Mouse (Mus musculus) heart, adult 9 months (tissue): ENCODE measurements around the gene Filip1.

Experiments used
- DNase-seq, 2 experiments: peaks; one replicate each; pipeline ENCODE4 v3.0.0; 2022; ENCODE audit warnings: low spot score in 2 of 2

The Filip1 gene

DNA sequence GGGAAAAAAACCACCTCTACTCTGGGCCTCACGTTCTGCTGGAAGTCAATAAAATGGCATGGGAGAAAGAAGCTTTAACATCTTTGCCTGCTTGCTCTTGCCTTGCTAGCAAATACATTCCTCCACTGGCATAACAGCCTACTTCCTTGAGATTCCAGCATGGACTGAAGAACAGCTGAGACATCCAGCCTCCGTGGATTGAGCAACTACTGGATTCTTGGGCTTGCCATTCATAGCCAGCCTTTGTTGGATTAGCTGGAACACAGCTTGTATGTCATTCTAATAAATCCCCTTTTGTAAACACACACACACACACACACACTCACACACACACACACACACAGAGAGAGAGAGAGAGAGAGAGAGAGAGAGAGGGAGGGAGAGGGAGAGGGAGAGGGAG is 185.6 kb downstream of the Filip1 start:
- no peak for DNase-seq

DNA sequence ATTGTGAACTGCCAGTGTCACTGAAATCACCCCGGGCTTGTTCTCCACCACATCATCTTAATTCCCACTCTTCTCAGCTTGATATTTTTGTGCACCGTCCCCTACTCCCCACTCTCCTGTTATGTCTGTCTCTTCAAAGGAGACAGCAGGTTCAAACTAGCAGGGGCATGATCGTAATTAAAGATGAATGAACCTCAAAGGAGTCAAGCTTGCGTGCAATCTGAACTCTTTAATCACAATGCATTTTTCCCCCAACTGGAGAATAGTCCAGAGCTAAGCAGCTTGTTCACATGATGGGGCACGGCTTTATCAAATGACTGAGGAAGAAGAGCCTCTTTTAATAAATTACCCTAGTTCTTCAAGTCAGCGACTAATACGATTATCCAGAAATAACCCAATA is 187.1 kb downstream of the Filip1 start:
- no peak for DNase-seq

DNA sequence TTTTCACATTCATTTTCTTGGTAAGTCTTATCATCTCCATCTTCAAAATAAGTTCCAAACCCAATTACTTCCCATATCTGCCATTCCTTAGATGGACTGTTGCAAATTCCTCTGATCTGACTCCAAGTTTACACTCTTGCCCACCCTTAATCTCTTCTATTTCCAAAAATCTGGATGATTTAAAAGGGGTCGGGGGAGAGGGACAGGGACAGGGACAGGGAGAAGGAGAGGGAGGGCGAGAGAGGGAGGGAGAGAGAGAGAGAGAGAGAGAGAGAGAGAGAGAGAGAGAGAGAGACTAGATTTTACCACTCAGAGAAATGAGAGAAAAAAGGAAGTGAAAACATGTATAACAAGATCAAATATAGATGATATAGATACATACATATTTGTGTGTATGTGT is 188.8 kb downstream of the Filip1 start:
- no peak for DNase-seq

DNA sequence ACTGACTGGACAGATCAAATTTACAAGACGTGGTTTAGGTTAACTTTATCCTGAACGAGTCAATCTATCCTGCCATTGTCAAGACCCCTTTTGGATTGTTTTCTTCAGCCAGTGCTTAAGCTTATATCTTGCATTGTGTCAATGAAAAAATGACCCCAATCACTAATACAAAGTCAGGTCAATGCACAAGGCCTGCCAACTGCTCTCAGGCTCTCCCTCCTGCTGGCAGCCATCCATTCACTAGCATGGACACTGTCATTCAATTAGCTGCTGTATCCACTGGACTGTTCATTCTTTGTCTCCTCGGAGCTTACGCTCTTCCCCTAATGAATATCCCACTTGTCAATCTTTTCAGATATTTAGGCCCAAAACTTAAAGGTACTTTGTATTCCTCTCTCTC is 189.2 kb downstream of the Filip1 start:
- no peak for DNase-seq

DNA sequence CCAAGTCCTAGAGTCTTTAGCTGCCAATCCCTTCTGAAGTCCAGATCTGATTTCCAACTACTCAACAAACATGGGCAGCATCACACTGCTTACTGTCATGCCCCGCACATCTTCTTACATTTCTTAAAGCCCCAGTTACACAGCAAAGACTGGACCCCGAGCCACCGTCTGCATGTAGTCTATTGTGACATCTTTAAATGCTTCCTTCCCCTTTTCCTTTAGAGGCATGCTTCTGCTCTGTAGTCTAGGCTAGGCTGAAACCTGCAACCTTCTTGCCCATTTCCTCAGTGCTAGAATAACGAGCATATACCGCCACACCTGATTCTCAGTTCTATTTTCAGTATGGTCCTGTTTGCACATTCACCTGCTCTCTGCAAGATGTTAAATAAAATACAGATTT is 196.2 kb downstream of the Filip1 start:
- DNase-seq: no peak

DNA sequence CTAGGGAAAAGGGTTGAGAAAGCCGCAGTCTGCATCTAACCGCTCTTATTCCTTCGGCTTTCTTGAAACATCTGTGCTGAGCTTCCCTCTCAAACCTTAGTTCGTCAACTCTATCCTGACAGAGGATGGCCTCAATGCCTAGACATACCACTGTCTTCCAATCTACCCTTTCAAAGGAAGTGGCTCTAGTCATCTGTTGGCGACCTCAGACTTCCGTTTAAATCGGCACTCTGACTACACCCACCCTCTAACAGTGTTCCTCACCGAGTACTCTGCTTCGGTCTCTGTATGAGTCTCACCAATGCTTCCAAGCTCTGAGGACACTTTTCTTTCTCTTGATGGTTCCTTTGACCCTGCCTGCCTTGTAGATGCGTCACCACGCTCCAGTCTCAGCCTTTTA is 196.6 kb downstream of the Filip1 start:
- DNase-seq: no peak

DNA sequence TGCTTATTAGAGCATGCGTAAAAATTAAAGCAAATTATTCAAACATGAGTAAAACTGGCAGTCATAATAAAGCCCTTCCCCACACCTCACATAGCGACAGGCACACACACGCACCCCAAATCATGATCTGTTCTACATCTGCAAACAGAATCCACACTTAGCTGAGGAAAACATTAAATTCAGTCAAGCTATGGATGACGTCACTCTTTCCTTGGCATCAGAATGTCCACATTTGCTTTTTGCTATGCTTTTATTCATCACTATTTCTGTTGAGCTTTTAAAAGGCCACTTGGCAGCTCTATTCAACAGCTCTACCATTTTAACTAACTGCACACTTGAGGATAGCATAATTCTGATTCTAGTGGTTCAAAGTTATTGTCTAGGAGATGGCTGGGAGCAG is 198.1 kb downstream of the Filip1 start:
- no peak for DNase-seq

DNA sequence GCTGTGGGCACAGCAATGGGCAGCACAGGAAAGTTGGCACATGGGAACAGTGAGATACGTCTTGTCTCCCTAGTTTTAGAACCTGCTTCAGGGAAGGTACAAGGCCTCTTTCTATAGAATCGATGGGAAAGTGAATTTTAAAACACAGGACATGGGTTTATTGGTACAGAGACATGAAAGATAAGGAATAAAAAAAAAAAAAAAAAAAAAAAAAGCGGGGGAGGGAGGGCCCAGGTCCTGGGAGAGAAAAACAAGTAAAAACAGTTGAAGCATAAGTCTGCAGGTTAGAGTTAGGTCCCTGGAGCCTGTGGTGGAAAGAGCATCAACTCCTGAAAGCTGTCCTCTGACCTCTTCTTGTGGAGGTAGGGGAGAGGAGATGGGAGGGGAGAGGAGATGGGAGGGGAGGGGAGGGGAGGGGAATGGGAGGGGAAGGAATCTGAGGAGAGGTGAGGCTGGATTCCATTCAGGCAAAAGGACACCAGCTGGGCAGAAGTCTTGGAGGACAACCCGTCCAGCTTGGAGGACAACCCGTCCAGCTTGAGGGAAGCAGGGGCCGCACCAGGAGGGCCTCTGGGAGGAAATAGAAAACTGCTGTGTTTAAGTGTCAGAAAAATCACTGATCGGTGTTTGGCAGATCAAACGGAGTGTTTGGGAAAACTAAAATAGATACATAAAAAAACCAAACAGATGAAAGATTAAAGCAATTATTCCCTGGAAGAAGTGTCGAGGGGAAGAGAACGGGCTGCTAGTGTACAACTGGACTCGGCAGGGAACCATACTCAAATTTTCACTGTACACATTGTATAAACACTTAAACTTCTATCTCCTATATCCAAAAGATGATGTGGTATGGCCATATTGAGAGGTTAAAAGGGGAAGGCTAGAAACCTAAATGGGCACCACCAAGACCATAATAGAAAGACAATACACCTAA is 201.4 kb downstream of the Filip1 start:
- DNase-seq: no peak

DNA sequence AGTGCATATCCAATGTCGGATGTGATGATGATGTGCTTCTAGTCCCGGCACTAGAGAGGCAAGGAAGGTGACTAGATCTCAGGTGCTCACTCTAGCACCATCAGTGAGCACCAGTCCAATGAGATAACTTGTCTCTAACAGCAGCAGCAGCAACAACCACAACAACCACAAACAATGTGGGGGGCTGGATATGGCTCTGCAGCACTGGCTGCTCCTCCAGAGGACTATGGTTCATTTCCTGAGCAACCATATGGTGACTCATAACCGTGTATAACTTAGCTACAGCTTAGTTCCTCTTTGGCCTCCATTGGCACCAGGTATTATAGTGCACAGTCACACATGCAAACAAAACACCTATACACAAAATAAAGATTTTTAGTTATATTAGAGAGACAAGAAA is 202.1 kb downstream of the Filip1 start:
- no peak for DNase-seq

DNA sequence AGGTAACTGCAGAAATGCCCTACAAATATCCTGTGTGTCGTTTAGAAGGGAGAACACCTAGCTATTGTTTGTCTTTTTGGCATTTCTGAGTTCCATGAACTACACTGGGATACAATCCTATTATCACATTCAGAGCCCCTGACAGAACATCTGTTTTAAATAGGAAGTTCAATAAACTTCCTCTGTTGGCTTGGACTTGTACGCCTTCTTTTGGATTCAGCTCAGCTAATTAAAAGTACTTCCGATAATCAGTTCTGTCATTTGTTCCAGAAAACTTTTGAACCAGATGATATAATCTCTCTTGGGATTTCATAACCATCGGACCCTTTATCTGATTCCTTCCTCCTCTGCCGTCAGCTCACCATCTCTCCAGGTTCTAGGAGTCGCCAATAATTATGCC is 203.2 kb downstream of the Filip1 start:
- peak in 1 of 2 experiments; percentile 30 for DNase-seq

DNA sequence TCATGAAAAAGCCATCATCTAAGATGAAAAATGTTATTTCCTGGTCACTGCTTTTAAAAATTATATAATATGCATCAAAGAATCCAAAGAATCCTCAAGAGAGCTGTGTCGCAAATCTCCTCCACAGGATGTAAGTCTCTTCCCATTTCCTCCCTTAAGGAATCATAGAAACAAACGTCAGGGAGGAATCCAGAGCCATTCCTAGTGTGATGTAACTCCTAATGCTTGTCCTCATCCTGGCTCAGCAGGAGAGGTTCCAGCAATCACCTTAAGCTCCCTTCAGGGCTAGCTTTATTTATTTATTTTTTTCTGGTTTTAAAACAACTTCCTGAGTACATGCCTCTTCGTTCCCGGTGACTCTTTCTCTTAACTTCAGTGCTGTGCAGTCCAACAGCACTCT is 205.5 kb downstream of the Filip1 start:
- peak in 1 of 2 experiments; percentile 30 for DNase-seq

DNA sequence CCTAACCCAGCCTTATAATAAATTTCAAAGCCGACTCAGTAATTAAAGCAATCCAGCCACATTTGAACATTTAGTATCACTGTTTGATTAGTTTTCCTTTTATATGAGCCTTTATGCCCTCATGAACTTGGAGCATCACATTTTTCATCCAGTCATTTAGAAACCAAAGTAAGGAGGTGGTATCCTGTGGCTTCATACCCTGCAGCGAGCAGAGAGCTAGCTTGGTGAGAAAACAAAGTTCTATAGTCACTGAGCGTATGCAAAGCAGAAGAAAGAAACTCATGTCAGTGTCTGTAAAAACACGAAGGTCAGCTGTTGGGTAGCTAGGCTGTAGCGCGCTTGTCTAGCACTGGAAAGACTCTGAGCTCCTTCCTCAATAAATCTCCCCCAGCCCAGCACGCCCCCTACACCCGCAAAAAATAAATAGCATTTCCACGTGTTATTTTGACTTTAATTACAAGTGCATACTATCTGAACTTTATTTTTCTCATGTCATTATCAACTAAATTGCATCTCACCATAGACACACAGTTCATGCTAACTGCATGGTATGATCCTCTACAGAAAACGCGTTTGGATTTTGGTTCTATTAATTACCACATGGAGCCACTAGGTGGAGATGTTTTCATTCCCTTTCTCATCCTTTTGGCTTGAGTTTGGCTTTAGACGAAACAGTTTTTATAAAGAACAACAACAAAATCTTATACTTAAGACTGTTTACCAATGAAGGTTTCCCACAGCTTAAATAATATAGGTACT is 206.2 kb downstream of the Filip1 start:
- peak in 1 of 2 experiments; percentile 40 for DNase-seq

DNA sequence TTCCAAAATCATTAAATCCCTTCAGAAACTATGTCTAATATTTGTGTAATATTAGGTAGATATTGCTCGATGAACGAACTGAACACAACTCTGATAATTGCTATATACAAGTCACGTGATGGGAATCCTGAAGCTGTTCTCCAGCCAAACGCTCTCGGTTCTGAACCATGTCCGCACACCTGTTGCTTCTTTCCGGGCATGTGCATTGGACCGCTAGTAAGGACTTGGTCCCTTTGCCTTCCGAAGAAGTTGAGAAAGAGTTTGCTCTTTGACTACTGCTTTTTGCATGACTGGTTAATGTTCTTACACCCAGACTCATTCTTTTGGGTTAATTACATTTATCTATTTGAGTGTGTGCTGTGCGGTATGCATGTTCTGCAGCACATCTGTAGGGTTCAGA is 207.2 kb downstream of the Filip1 start:
- DNase-seq: no peak

DNA sequence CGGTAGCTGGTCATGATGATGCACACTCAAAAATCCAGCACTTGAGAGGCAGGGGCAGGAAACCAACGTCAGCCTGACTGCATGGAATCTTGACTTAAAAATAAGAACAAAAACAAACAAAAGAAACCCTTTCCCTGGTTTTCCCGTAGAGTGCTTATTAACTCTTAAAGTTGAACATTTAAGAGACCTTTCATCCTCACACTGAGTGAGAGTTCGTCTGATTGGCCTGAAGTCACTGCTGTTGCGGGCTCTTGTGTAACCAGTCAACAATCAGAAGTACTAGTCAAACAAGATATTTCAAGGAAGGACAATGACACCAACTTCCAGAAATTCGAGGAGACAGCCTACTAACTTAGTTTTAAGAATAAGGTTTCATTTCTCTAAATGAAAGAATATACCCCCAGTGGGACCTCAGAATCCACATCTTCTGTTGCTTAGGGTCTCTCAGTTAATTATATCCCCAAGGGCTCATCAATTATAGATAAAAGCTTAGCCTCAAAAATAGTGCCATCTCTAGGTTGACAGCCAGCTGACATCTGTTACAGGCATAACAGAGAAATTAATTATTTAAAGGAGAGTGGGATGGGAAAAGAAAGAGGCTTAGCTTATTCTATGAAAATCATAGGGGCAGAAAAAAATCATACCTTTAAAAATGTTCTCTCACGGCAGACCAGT is 216.1 kb downstream of the Filip1 start:
- DNase-seq: no peak

DNA sequence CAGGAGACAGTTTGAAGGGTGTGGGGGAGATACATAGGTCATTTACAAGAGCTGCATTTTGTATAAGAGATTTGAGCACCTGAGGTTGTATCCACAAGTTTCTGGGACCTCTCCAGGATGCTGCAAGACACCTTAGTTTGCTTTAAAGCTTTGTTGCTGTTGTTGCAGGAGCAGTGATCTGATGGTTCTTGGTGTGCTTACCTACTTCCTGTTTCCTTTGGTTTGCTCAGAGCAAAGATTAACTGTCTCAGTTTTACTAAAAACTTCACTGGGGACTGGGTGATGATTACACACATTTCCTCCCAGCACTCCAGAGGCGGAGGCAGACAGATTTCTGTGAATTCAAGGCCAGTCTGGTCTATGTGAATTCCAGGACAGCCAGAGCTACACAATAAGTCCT is 217.6 kb downstream of the Filip1 start:
- no peak for DNase-seq

DNA sequence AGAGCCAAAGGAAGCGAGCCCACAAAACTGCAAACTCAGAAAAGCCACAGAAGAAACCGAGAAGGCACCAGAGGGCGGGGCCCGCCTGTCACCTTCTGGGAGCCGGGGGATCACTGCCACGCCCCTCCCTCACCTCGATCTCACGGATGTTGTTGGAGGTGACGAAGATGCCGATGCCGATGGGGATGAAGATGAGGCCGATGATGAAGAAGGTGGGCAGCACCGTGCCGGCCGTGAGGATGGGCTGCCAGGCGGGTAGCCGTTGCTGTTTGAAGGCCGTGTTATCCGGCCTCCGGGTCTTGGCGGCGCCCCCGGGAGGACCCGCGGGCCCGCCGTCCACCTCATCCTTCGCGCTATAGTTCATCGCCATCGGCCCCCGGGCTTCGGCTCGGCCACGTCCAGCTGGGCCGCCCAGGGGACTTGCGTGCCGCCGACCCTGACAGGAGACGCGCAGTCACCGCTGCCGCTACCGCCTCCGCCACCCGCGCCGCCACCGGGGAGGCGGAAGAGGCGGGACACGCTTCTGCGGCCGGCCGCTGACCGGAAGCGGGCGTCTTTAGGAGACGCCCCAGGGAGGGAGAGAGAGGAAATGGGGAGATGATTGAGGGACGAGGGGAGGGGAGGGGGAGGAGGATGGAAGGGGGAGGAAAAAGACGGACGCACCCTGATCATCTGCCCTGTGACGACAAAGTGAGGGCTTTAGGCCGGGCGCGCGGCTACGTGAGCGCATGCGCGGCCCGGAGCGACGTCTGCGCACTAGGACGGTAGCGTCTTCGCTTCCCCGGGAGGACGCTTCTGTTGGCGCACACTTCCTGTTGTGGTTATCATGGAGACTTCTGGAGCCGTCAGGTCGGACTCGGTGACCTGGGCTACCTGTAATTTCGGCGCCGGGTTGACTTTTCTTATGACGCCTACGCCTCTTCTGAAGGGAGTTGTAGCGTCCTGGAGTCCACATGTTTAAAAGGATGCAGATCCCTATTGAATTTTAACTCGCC is 219.5 kb downstream of the Filip1 start, which contains the start of gene Tmem30a:
TSS of gene Tmem30a (minus strand) at position 667 of the 995 bp plus-strand sequence.
- peak; percentile 96 for DNase-seq

DNA sequence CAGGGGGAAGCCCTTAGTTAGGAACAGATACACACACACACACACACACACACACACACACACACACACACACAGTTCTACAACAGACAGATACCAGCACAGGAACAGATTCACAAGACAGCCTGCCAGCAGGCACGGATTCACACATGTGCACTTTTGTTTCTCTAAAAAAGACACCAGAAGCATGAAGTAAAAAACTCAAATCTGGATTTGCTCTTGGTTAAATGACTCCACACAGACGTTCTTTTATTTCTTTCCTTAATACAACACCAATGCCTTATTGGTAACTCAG is 226.9 kb downstream of the Filip1 start:
- DNase-seq: no peak

DNA sequence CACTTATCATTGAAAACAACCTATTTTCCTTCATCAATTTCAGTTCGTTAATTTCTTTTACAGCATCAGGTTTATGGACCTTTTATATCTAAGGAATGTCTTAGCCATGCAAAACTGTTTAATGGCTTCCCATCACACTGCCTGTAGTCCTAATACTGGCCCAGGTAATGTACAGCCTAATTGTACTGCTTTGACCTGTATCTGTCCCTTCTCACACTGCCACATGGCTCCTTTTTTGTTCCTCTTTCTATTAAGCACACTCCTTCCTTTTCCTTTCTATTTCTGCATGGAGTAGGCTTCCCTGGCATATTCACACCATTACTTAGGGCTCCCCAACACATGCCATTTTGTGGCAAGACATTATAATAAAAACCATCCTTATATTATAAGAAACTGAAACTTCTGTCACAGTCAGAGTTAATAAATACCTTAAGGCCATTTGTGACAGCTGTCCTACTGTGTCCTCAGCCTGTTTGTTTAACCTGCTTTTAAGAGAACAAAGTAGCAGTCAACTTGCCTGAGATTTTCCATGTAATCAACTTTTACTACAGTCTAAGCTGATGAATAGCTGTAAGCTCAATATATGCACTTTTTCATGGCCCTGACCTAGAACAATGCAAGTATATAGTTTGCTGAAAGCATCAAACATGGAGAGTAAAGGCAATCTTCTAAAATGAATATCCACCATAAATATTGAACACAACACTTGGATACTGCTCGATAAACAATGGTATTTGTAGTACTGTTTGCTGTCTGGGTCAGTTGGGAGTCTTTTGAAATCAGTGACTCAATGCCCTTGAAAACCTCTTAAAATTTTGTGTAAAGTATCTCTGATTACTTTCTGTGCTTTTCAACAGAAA is 227.5 kb downstream of the Filip1 start:
- DNase-seq: no peak

DNA sequence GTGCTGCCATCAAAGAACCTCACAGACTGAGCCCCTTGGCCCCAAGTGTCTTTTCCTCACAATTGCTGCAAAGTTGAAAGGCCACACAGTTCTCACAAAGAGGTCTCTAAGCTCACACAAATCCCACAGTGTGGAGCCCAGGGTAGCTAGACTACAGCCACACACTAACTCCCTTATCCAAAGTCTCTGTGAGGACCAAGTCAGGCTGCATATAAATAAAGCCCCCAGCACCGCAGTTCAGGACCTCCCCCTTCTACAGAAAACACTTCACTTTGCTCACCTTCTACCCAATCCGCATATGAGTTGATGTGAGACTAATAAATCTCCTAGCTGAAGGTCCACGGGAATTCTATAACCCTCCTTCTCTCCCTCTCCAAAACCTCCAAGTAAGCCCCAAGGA is 228.2 kb downstream of the Filip1 start:
- DNase-seq: no peak

DNA sequence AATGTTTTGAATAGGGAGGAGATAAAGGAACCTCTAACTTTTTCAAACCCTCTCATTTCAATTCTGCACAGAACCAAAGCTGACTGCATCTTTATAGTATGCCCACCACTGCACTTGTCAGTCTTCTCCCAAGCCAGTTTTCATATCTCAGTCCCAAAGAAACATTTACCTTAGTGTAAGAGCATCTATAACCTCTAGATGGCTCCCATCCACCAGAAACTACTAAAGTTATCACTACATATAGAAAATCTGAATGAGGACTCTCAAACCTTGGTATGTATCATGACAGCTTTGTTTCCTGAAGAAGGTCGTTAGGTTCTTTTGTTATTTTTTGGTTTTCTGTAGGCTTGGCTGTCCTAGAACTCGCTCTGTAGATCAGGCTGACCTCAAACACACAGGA is 233.3 kb downstream of the Filip1 start:
- no peak for DNase-seq
